Mouse (Mus musculus) layer of hippocampus, postnatal 25 days (tissue): ENCODE data around the gene Zscan4-ps2. TPM values are rescaled to one million over a fixed set of nuclear protein-coding genes. Genes with fewer than 3 reads are reported as not detected.
"Not testable (repeated sequence)": the region's sequence is repeated elsewhere in the genome, so short reads cannot be mapped to it uniquely, and the experiment has no call there.

Experiments used
- DNase-seq, 2 experiments: peaks; one replicate each; pipeline ENCODE4 v3.0.0; 2022; ENCODE audit warnings: mixed read lengths in 2 of 2, low spot score in 1 of 2; ENCODE audit errors: extremely low spot score in 1 of 2
- total RNA-seq, 2 experiments: library from RNA; stranded (reverse); gene quantifications; 2 replicates each; pipeline ENCODE4 v1.2.3; 2021

The Zscan4-ps2 gene
- total RNA-seq = not detected

- DNase-seq = not testable (repeated sequence)
These were observed at the start of gene Zscan4-ps2 for GRCm38 (mm10) chr7:11514010-11514409. Gene Zscan4-ps2, plus strand, starts transcription at chr7:11514310.

Other genes with a start within 250 kb of the Zscan4-ps2 start
- not detected for gene Zscan4e, start 203.6 kb upstream of the Zscan4-ps2 start, total RNA-seq
- gene Zscan4f, start 116.4 kb upstream of the Zscan4-ps2 start, total RNA-seq = not detected
- not detected for gene Zscan4-ps3, start 95.0 kb downstream of the Zscan4-ps2 start, total RNA-seq
- not detected for gene Vmn1r72, start 165.8 kb downstream of the Zscan4-ps2 start, total RNA-seq
- gene Vmn1r73, start 216.0 kb downstream of the Zscan4-ps2 start, total RNA-seq = not detected